Mouse (Mus musculus): Measurements from ENCODE around the gene Wnk4. TPM values are rescaled to one million over a fixed set of nuclear protein-coding genes. Genes with fewer than 3 reads are reported as not detected.
A peak's percentile ranks its signal among the peaks of the same experiment; 100 is the strongest.

Gene Wnk4
- polyA plus RNA-seq, 1 experiment from 2014 or later = 27.2 TPM

DNA sequence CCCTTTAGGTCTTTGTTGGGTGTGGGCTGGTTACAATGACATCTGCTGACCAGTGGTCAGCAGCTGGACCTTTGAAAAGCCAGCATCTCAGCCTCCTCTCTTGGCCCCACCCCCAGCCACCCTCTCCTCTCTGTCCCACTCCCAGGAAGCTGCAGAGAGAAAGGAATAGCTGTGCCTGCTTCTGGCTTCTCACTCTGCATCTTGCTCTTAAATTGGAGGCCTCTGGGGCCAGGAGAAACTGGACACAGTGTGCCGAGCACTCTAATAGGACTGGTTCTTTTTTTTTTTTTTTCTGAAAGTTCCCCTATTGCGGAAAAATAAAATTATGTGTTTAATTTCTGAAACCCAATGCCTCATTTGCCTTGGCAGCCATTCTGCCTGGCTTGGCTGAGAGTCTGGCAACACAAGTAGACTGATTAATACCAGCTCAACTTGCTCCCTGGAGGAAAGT is 30.3 kb upstream of the Wnk4 start:
- 23% methylated on average over 2 of the region's 2 CpGs for WGBS

DNA sequence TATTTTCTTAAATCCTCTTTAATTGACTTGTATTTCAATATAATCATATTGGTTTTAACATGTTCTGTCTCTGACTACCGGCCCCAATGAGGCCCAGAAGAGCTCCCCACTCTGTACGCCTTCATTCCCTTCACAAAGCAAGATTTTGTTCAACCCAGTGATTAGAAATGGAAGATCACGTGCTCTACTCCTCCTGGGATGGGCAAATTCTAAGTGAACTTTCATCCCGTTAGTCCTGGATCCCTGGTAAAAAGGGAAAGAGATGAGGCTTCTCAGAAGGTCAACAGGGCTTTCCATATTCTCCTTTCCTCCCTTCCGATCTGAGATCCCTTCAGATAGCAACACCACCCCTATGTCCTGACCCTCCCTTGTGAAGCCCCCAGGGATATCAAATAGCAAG is 29.8 kb upstream of the Wnk4 start:
- Histone ChIP-seq H3K4me2 (peak overlapping the region; percentile 56), H3K36me3 (no peaks in the 10 kb centered on the region), H3K4me1 (peaks cover 61% of the 10 kb centered on the region), H3K27me3 (no peaks in the 10 kb centered on the region), H3K9ac (peak overlapping the region; percentile 36), H3K9me3 (replicated peaks) (no peaks in the 10 kb centered on the region), H3K4me3 (replicated peaks) (peak overlapping the region; percentile 26), H3K27ac (peak overlapping the region; percentile 99)
- no peak for ATAC-seq (replicated peaks; ENCODE audit: low FRiP score)
- WGBS = 15% methylated on average over 5 of the region's 5 CpGs

More for the DNA sequence above, 30.3 kb upstream of the Wnk4 start:
- peaks cover 65% of the 10 kb centered on the region for H3K4me1 ChIP-seq
- H3K9me3 ChIP-seq (replicated peaks) = no peaks in the 10 kb centered on the region
- H3K27ac ChIP-seq = peak overlapping the region; percentile 99
- peak overlapping the region; percentile 56 for H3K4me2 ChIP-seq
- H3K4me3 ChIP-seq (replicated peaks) = no peak overlapping the region
- no peak for ATAC-seq (replicated peaks; ENCODE audit: low FRiP score)
- no peaks in the 10 kb centered on the region for H3K27me3 ChIP-seq
- no peak overlapping the region for H3K9ac ChIP-seq
- no peaks in the 10 kb centered on the region for H3K36me3 ChIP-seq

GRCm38 (mm10) chr11:101230991-101231871 is 29.1 kb upstream of the Wnk4 start:
- H3K9me3 ChIP-seq (replicated peaks) = no peaks in the 10 kb centered on the region
- H3K4me3 ChIP-seq (replicated peaks) = peak overlapping the region; percentile 26
- peak overlapping the region; percentile 36 for H3K9ac ChIP-seq
- under 1% methylated on average over 18 of the region's 18 CpGs for WGBS
- peak overlapping the region; percentile 99 for H3K27ac ChIP-seq
- H3K4me2 ChIP-seq = peak overlapping the region; percentile 56
- ATAC-seq (replicated peaks; ENCODE audit: low FRiP score) = peak; percentile 86
- H3K36me3 ChIP-seq = no peaks in the 10 kb centered on the region
- no peaks in the 10 kb centered on the region for H3K27me3 ChIP-seq
- peaks cover 59% of the 10 kb centered on the region for H3K4me1 ChIP-seq

DNA sequence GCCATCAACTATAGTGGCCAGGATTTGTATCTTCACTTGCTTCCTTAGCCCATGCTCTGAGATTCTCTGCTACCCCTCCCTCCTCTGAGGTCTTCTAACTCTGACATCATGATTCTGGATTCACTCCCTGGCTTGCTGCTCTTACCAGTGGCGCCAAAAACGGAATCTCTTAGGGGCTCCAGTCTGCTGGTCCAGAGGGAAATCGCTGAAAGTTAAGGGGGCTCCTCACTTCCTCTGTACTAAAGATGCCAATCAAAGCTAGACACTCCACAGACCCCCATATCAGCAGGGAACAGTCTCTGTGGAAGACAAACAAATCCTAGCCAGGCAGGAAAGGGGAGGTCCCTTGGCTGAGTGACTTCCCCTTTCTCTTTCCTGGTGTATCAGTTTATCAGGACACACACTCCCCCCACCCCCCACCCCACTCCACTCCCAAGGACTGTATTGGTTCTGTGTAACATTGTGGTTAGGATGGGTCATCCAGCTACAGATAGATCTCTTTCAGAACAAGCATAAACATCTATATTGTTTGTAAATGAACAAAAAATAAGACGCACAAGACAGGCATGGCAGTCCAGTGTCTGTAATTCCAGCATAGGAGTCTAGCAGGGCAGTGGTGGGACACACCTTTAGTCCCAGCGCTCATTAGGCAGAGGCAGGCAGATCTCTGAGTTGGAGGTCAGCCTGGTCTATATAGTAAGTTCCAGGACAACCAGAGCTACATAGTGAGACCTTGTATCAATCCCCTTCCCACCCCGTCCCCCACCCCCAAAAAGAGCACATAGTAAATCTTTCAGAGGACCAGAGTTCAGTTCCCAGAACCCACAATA is 28.1 kb upstream of the Wnk4 start:
- Histone ChIP-seq H3K27ac (peak overlapping the region; percentile 99), H3K36me3 (no peaks in the 10 kb centered on the region), H3K4me1 (peaks cover 56% of the 10 kb centered on the region), H3K4me3 (replicated peaks) (peak overlapping the region; percentile 26), H3K4me2 (peak overlapping the region; percentile 56), H3K27me3 (no peaks in the 10 kb centered on the region), H3K9ac (peak overlapping the region; percentile 36; the same call in 1 of the 2 replicates), H3K9me3 (replicated peaks) (no peaks in the 10 kb centered on the region)
- ATAC-seq (replicated peaks; ENCODE audit: low FRiP score) = peak; percentile 75
- 32% methylated on average over 6 of the region's 6 CpGs for WGBS

- Histone ChIP-seq H3K9me3 (replicated peaks) (no peaks in the 10 kb centered on the region), H3K27me3 (no peaks in the 10 kb centered on the region), H3K9ac (no peak overlapping the region), H3K27ac (peak overlapping the region; percentile 62; the same call in 1 of the 2 replicates), H3K4me1 (peaks cover 61% of the 10 kb centered on the region), H3K4me2 (no peak overlapping the region), H3K4me3 (replicated peaks) (no peak overlapping the region), H3K36me3 (no peaks in the 10 kb centered on the region)
- no peak for ATAC-seq (replicated peaks; ENCODE audit: low FRiP score)
- WGBS = 81% methylated on average over 1 of the region's 1 CpGs
Observed at GRCm38 (mm10) chr11:101233240-101233639, 27.1 kb upstream of the Wnk4 start.

- Histone ChIP-seq H3K36me3 (no peaks in the 10 kb centered on the region), H3K27ac (0 out of 2 replicates have a peak overlapping the region, but pooled peaks have one; percentile 62), H3K4me3 (replicated peaks) (no peak overlapping the region), H3K9me3 (replicated peaks) (no peaks in the 10 kb centered on the region), H3K9ac (no peak overlapping the region), H3K4me1 (peaks cover 56% of the 10 kb centered on the region), H3K4me2 (no peak overlapping the region), H3K27me3 (no peaks in the 10 kb centered on the region)
- no peak for ATAC-seq (replicated peaks; ENCODE audit: low FRiP score)
Observed at GRCm38 (mm10) chr11:101234124-101234523, 26.2 kb upstream of the Wnk4 start.

GRCm38 (mm10) chr11:101235429-101235828 is 24.9 kb upstream of the Wnk4 start:
- Histone ChIP-seq H3K4me1 (peaks cover 43% of the 10 kb centered on the region), H3K36me3 (no peaks in the 10 kb centered on the region), H3K27me3 (no peaks in the 10 kb centered on the region), H3K9ac (no peak overlapping the region), H3K9me3 (replicated peaks) (no peaks in the 10 kb centered on the region), H3K4me2 (no peak overlapping the region), H3K4me3 (replicated peaks) (no peak overlapping the region), H3K27ac (no peak overlapping the region)
- no peak for ATAC-seq (replicated peaks; ENCODE audit: low FRiP score)

DNA sequence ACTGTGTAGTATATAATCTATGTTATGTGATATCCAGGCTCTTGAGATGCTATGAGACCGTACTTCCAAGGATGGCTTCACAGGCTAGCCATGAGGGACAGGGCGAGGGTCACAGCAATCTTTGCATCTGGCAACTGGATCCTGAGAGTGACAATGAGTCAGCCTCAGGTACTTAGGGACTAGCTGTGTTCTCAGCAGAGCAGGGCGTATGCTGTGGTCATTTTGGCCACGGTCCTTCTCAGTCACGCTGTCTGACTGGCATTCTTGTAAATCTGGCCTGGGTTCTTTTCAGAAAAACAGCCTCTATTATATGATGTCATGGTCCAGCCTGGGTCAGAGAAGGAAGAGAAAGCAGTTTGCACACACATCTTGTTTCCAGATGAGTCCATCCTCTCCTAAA is 23.6 kb upstream of the Wnk4 start:
- no peak overlapping the region for H3K4me2 ChIP-seq
- peaks cover 29% of the 10 kb centered on the region for H3K4me1 ChIP-seq
- no peak for ATAC-seq (replicated peaks; ENCODE audit: low FRiP score)
- no peak overlapping the region for H3K27ac ChIP-seq
- no peaks in the 10 kb centered on the region for H3K9me3 ChIP-seq (replicated peaks)
- H3K36me3 ChIP-seq = no peaks in the 10 kb centered on the region
- H3K9ac ChIP-seq = no peak overlapping the region
- WGBS = 89% methylated on average over 5 of the region's 5 CpGs
- H3K4me3 ChIP-seq (replicated peaks) = no peak overlapping the region
- H3K27me3 ChIP-seq = no peaks in the 10 kb centered on the region

DNA sequence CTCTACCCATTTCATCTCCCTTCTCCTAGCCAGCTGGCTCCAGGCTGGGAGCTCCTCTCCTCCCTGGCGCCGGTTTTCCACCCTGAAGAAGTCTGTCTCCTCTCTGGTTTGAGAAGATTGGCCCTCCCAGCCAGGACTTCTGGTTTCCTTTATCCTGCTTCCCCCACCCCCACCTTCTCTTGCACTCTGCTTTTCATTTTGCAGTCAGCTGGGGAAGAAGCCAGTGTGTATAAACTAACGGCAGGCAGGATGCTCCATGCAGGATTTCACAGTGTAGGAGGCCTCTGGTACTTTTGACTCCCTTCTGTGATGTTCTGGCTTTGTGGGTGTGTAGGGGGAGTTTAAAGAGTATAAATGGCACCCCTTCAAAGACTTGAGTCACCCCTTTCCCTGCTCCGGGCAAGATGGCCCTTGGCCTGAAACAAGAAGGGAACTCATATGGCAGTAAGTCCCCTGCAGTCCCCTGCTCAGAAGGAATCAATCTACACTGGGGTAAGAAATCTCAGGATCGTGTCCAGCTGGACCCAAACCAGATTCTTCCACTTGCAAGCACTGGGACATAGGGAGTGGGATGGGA is 22.2 kb upstream of the Wnk4 start:
- H3K36me3 ChIP-seq = no peaks in the 10 kb centered on the region
- peaks cover 17% of the 10 kb centered on the region for H3K4me1 ChIP-seq
- H3K4me2 ChIP-seq = no peak overlapping the region
- no peak overlapping the region for H3K9ac ChIP-seq
- ATAC-seq (replicated peaks; ENCODE audit: low FRiP score) = no peak
- no peaks in the 10 kb centered on the region for H3K27me3 ChIP-seq
- 46% methylated on average over 5 of the region's 5 CpGs for WGBS
- no peak overlapping the region for H3K4me3 ChIP-seq (replicated peaks)
- H3K27ac ChIP-seq = peak overlapping the region; percentile 74
- no peaks in the 10 kb centered on the region for H3K9me3 ChIP-seq (replicated peaks)

DNA sequence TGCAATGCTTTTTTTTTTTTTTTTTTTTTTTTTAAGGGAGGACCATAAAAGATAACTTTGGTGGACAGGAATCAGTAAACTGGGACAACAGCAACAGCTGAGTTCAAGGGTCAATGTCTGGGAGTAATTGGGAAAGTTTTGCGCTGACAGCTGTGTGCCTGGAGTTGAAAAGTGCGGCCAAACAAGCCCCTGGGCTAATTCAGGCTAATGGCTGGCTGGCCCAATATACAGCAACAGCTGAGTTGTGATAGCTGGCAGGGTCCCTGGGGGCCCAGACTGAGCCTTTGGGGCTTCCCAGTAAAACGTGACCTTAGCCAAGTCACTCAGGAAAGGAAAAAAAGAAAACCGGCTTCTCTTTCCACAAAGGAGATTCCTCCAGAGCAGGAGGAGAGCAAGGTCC is 15.3 kb upstream of the Wnk4 start:
- Histone ChIP-seq H3K36me3 (no peaks in the 10 kb centered on the region), H3K9me3 (replicated peaks) (no peaks in the 10 kb centered on the region), H3K4me1 (peaks cover 38% of the 10 kb centered on the region), H3K27me3 (no peaks in the 10 kb centered on the region), H3K4me2 (peak overlapping the region; percentile 75), H3K9ac (no peak overlapping the region), H3K4me3 (replicated peaks) (peak overlapping the region; percentile 57), H3K27ac (peak overlapping the region; percentile 77)
- ATAC-seq (replicated peaks; ENCODE audit: low FRiP score) = no peak
- 21% methylated on average over 4 of the region's 4 CpGs for WGBS

- Histone ChIP-seq H3K36me3 (no peaks in the 10 kb centered on the region), H3K27ac (peak within 1 kb of the TSS; percentile 77), H3K9me3 (replicated peaks) (no peaks in the 10 kb centered on the region), H3K4me2 (peak within 1 kb of the TSS; percentile 75), H3K27me3 (no peaks in the 10 kb centered on the region), H3K4me1 (peaks cover 42% of the 10 kb centered on the region), H3K4me3 (replicated peaks) (peak within 1 kb of the TSS; percentile 57), H3K9ac (peak within 1 kb of the TSS; percentile 59)
- WGBS = under 1% methylated on average over 63 of the region's 63 CpGs
- ATAC-seq (replicated peaks; ENCODE audit: low FRiP score) = peak; percentile 58
Observed at GRCm38 (mm10) chr11:101245855-101246701, 14.3 kb upstream of the Wnk4 start, which contains the start of gene Ramp2. Gene Ramp2, plus strand, starts transcription at chr11:101246028.
